Mouse (Mus musculus) embryonic fibroblast, embryonic 13.5 days (primary cell): ENCODE measurements around the gene Gpx2.

Experiments used
- CTCF ChIP-seq: IDR thresholded peaks from 2 replicates; pipeline ENCODE4 v1.5.1; 2011; ENCODE audit warnings: mild to moderate bottlenecking, control low read depth, low read length, moderate library complexity, borderline replicate concordance; ENCODE audit not compliant: insufficient read depth
- POLR2A ChIP-seq: IDR thresholded peaks from 2 replicates; pipeline ENCODE4 v1.6.1; 2011; ENCODE audit warnings: low read depth, mild to moderate bottlenecking, control low read depth, low read length, moderate library complexity

DNA sequence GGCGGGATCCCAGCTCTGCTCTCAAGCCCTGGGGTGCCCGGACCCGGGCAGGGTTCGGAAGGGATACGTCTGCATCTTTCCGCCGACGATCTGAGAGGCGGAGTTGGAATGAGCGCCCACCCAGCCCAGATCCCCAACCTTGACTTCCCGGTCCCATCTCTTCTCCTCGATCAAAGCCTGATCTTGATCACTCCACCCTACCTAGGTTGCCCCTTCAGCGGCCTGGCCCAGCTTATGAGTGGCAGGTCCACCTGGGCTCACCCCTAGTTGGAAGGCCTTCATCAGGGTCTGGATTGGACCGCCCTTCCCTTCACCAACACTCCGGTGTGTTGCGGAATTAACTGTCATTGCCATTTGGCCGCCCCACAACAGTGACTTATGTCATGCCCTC lies 27.3 kb upstream of the Gpx2 start, which contains the start of gene Rab15:
- no peak for TF ChIP-seq POLR2A
- TF ChIP-seq CTCF, result no peak
